Mouse (Mus musculus): ENCODE results near the gene Maml1. TPM values are rescaled to one million over a fixed set of nuclear protein-coding genes. Genes with fewer than 3 reads are reported as not detected.

The Maml1 gene
- polyA plus RNA-seq, 3 experiments from 2014 or later: 2.9 to 4.9 (median 4.8) TPM

- ATAC-seq: no peak
These were observed 13.1 kb downstream of the Maml1 start for GRCm38 (mm10) chr11:50279005-50279404.

- ATAC-seq: no peak
These were observed 14.4 kb downstream of the Maml1 start for GRCm38 (mm10) chr11:50277706-50278105.

- ATAC-seq: no peak
These were observed 15.1 kb downstream of the Maml1 start for GRCm38 (mm10) chr11:50277025-50277424.

- no peak for ATAC-seq
These were observed 16.5 kb downstream of the Maml1 start for GRCm38 (mm10) chr11:50275568-50276151.

- ATAC-seq: no peak
These were observed 17.0 kb downstream of the Maml1 start for GRCm38 (mm10) chr11:50275077-50275476.

GRCm38 (mm10) chr11:50272819-50273218, 19.3 kb downstream of the Maml1 start:
- ATAC-seq: no peak

- ATAC-seq: no peak
These were observed 22.2 kb downstream of the Maml1 start for GRCm38 (mm10) chr11:50269885-50270284.

GRCm38 (mm10) chr11:50269163-50269562, 22.9 kb downstream of the Maml1 start:
- ATAC-seq: no peak

GRCm38 (mm10) chr11:50266997-50267396, 25.1 kb downstream of the Maml1 start:
- ATAC-seq: no peak

- no peak for ATAC-seq
These were observed 26.2 kb downstream of the Maml1 start for GRCm38 (mm10) chr11:50265931-50266330.

- no peak for ATAC-seq
These were observed 28.9 kb downstream of the Maml1 start for GRCm38 (mm10) chr11:50263198-50263597.

GRCm38 (mm10) chr11:50262020-50262419, 30.1 kb downstream of the Maml1 start:
- ATAC-seq: no peak

GRCm38 (mm10) chr11:50258310-50258709, 33.8 kb downstream of the Maml1 start:
- no peak for ATAC-seq

GRCm38 (mm10) chr11:50256615-50257014, 35.5 kb downstream of the Maml1 start:
- no peak for ATAC-seq

- no peak for ATAC-seq
These were observed 38.0 kb downstream of the Maml1 start for GRCm38 (mm10) chr11:50254010-50254580.

GRCm38 (mm10) chr11:50253393-50253792, 38.7 kb downstream of the Maml1 start:
- no peak for ATAC-seq

- no peak for ATAC-seq
These were observed 39.3 kb downstream of the Maml1 start for GRCm38 (mm10) chr11:50252684-50253265.

GRCm38 (mm10) chr11:50252166-50252565, 39.9 kb downstream of the Maml1 start:
- no peak for ATAC-seq

- no peak for ATAC-seq
These were observed 43.5 kb downstream of the Maml1 start for GRCm38 (mm10) chr11:50248473-50249171.

GRCm38 (mm10) chr11:50245269-50245668, 46.8 kb downstream of the Maml1 start:
- no peak for ATAC-seq

- ATAC-seq: no peak
These were observed 48.2 kb downstream of the Maml1 start for GRCm38 (mm10) chr11:50243926-50244325.

- ATAC-seq: no peak
These were observed 51.7 kb downstream of the Maml1 start for GRCm38 (mm10) chr11:50240235-50240911.

Data from inflammation-experienced regulatory T-cells, adult 6 months (primary cell).